12 mouse cellular contexts compared by ENCODE assay signal in the genomic region with DNA sequence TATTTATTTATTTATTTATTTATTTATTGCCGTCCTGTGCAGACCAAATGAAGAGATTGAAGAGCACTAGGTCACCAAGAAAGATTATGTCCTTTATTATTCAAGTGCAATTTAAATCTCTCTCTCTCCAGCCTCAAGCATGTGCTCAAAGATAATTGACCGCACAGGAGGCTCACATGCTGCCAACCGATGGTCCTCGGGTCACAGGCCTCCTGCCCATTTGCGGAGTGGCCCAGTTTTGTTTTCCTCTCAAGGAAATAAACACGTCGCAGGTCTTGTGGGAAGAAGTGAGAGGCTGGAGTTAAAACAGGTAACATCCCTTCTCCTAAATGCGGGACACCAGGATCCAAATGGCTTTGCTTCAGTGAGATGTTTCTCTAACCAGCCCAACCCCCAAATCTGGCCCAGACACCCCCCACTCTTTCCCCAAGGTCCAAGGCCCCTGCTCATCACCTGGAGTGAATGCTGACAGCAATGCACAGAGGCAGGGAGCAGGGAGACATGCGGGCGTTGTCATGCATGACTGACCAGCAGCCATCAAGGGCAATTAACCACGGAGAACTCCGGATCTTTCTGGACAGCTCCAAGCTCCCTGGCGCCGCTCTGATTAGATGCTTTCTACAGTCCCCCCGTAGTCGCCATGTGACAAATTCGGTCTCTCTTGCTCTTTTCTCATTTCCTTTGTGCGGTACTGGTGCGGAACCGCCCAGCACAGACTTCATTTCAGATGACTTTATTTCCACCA.
DNase-seq lines count a peak whose midpoint lies in the region; ATAC-seq lines count a peak whose summit lies in the region.
"Had no signal": no experiment of that assay in that cellular context is flagged by ENCODE, and none has a peak within 500 bp of the region (broad histone marks: within the 10 kb centered on the region; RNA-seq: fewer than 3 reads in every experiment).

No protein-coding gene starts in this region.

- no peaks in the 10 kb centered on the region for H3K36me3 ChIP-seq in hindbrain, embryonic 16.5 days (ENCODE audit: control insufficient read depth, insufficient read depth, low read length)
- H3K36me3 ChIP-seq in neural tube, embryonic 15.5 days: no peaks in the 10 kb centered on the region
- H3K36me3 ChIP-seq: G1E; neural tube, embryonic 12.5 days had no signal

- DNase-seq in ZHBTc4 (ENCODE audit: low read depth, low spot score): peak; percentile 54
- peak; percentile 75 to 81 for DNase-seq in cerebellum, postnatal 10 days
- DNase-seq in mesoderm, embryonic 11.5 days (ENCODE audit: low read depth, low spot score): peak; percentile 26
- no peak for DNase-seq in lung, postnatal 25 days (ENCODE audit: low spot score)
- no peak for DNase-seq in adrenal gland, postnatal 10 days
- DNase-seq in frontal cortex, postnatal 25 days (ENCODE audit: low spot score in 2 of 2): no peak
- DNase-seq: heart, postnatal 4 days; lung, embryonic 14.5 days had no signal

- H3K4me2 ChIP-seq in hindbrain, embryonic 16.5 days (ENCODE audit: low read length): 0 out of 2 replicates have a peak overlapping the region, but pooled peaks have one; percentile 4
- H3K4me2 ChIP-seq in neural tube, embryonic 15.5 days: no peak overlapping the region
- H3K4me2 ChIP-seq: lung, embryonic 14.5 days; neural tube, embryonic 12.5 days had no signal

- H3K9me3 ChIP-seq in hindbrain, embryonic 16.5 days (ENCODE audit: control insufficient read depth, low read length): no peaks in the 10 kb centered on the region
- H3K9me3 ChIP-seq in neural tube, embryonic 15.5 days (replicated peaks): no peaks in the 10 kb centered on the region
- H3K9me3 ChIP-seq: neural tube, embryonic 12.5 days had no signal

- 53% methylated on average over 20 of the region's 20 CpGs for WGBS in hindbrain, embryonic 16.5 days
- WGBS in neural tube, embryonic 15.5 days: 59% methylated on average over 20 of the region's 20 CpGs

- no peaks in the 10 kb centered on the region for H3K27me3 ChIP-seq in hindbrain, embryonic 16.5 days (replicated peaks; ENCODE audit: control insufficient read depth, insufficient read depth, low read length)
- H3K27me3 ChIP-seq in neural tube, embryonic 15.5 days (replicated peaks): no peaks in the 10 kb centered on the region
- H3K27me3 ChIP-seq: neural tube, embryonic 12.5 days had no signal

- H3K4me3 ChIP-seq in hindbrain, embryonic 16.5 days (ENCODE audit: low read length): no peak overlapping the region
- H3K4me3 ChIP-seq in neural tube, embryonic 15.5 days (replicated peaks): no peak overlapping the region
- H3K4me3 ChIP-seq: neural tube, embryonic 12.5 days had no signal

- ATAC-seq in hindbrain, embryonic 16.5 days: peak; percentile 24; the same call in 1 of the 2 replicates
- no peak for ATAC-seq in neural tube, embryonic 15.5 days (ENCODE audit: low FRiP score)

- H3K27ac ChIP-seq in hindbrain, embryonic 16.5 days (ENCODE audit: low read depth, low read length): no peak overlapping the region
- no peak overlapping the region for H3K27ac ChIP-seq in neural tube, embryonic 15.5 days (replicated peaks)
- H3K27ac ChIP-seq: neural tube, embryonic 12.5 days had no signal

- H3K4me1 ChIP-seq in hindbrain, embryonic 16.5 days (ENCODE audit: control insufficient read depth, insufficient read depth, low read depth, low read length): no peaks in the 10 kb centered on the region
- H3K4me1 ChIP-seq in neural tube, embryonic 15.5 days: no peaks in the 10 kb centered on the region
- H3K4me1 ChIP-seq: neural tube, embryonic 12.5 days had no signal

- H3K9ac ChIP-seq in hindbrain, embryonic 16.5 days (ENCODE audit: low read depth, low read length): no peak overlapping the region
- H3K9ac ChIP-seq in neural tube, embryonic 15.5 days (replicated peaks): no peak overlapping the region
- H3K9ac ChIP-seq: lung, embryonic 14.5 days; neural tube, embryonic 12.5 days had no signal

Comparison
In these comparisons a context has a peak if more than half of its experiments do, and no peak if none do; other contexts are left out.
1. DNase-seq: peak in ZHBTc4 (single experiment), cerebellum, postnatal 10 days (2 of 2) and mesoderm, embryonic 11.5 days (single experiment); none in lung, postnatal 25 days (single experiment), adrenal gland, postnatal 10 days (single experiment) and frontal cortex, postnatal 25 days (0 of 2).